Mouse (Mus musculus) liver, embryonic 14.5 days (tissue): ENCODE results near the gene Ccdc61.

ENCODE experiments used
- CTCF ChIP-seq: IDR thresholded peaks from 2 replicates; pipeline ENCODE4 v1.5.1; 2016; ENCODE audit warnings: antibody characterized with exemption, low read depth, control low read depth
- EP300 ChIP-seq: IDR thresholded peaks from 2 replicates; pipeline ENCODE4 v1.6.1; 2016; ENCODE audit warnings: antibody characterized with exemption, low read depth

GRCm38 (mm10) chr7:18884745-18885422 lies 25.3 kb downstream of the Ccdc61 start:
- TF ChIP-seq CTCF, result no peak
- no peak for TF ChIP-seq EP300
